Mouse (Mus musculus): ENCODE measurements around the gene Apba2.

DNA sequence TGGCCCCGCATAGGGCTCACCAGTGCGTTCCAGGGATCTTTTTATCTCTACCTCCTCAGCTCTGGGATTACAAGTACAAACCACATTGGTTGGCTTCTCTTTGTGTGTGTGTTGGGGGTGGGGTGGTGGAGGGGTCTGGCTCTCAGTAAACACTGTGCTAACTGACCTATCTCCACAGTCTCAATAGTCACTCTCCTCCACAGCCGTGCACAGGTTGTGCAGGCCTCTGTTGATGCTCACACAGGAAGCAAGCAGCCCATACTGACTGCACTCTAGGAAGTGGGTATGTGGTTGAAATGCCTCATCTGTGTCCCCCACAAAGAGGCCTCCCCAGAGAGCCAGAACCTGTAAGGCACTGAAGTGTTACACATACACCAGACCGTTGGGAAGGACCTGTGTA, 131.7 kb downstream of the Apba2 start:
- no peak for TF ChIP-seq CTCF (IDR thresholded peaks at IDR 0.05)
- TF ChIP-seq EP300 (IDR thresholded peaks at IDR 0.05): no peak
